Mouse (Mus musculus): ENCODE data around the gene Sash1.

DNA sequence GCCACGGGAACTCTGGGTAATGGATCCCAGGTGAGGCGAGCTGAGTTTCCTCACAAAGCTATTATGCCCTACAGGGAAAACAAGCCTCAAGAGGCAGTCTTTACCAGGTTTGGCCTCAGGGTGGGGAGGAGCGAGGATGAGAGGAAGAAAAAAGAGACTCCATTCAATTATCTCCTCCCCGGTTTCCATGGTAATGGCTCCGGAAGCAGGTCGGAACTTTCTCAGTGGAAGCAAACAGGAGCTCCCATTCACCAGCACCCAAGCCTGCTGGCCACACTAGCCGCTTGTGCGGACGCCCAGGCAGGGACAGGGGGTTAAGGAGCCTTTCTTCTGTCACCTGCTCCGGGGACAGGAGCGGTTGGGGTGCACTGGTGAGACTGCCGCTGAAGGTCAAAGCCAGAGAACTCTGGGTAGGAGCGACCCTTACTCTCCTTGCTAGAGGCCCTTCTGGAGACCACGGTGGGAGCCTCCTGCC lies 84.7 kb downstream of the Sash1 start:
- TF ChIP-seq CTCF (IDR thresholded peaks at IDR 0.05; ENCODE audit: borderline replicate concordance, control insufficient read depth, extremely low read depth, insufficient read depth, low read length, poor library complexity) (no peak), POLR2A (IDR thresholded peaks at IDR 0.05; ENCODE audit: control insufficient read depth, extremely low read depth, insufficient read depth, low read length, poor library complexity) (no peak)
